Mouse (Mus musculus): Measurements from ENCODE around the gene Elf3.

DNA sequence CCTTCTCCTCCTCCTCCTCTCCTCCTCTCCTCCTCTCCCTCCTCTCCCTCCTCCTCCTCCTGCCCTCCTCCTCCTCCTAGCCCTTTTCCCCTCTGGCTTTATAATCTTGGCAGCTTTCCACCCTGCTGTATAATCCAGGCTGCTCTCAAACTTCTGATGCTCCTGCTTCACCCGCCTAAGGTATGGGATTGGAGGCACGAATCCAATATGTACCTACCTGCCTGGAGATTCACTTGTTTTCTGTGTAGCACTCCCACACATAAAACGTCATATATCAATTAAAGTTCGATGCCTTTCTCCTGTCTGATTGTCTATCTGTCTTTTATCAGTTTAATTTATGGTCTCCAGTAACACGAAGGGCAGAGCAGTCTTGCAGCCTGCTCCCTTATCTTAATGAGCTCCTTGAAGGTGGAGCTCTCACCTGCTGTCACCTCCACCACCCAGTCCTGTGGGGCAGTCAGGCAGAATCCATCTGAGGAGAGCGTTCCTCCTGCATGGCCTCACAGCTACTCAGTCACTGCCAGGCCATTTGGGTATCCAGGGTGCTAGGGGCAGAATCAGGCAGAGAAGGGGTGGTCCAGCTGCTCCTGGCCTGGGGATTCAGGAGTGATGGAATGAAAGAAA lies 33.3 kb downstream of the Elf3 start:
- TF ChIP-seq MXI1 (IDR thresholded peaks at IDR 0.05; ENCODE audit: low read depth, low read length): no peak
- no peak for TF ChIP-seq POLR2A (IDR thresholded peaks at IDR 0.05; ENCODE audit: low read depth, low read length)
- no peak for TF ChIP-seq HCFC1 (IDR thresholded peaks at IDR 0.05; ENCODE audit: low read depth, low read length)
- no peak for TF ChIP-seq CTCF (conservative IDR thresholded peaks at IDR 0.05 in 1 of 2, IDR thresholded peaks at IDR 0.05 in 1 of 2; ENCODE audit: low read depth in 2 of 2, low read length in 2 of 2)
- no peak for TF ChIP-seq GABPA (IDR thresholded peaks at IDR 0.05; ENCODE audit: insufficient replicate concordance, low read depth, low read length)
- no peak for TF ChIP-seq ZC3H11A (IDR thresholded peaks at IDR 0.05; ENCODE audit: low read depth, low read length)
- TF ChIP-seq USF2 (conservative IDR thresholded peaks at IDR 0.05; ENCODE audit: low read depth, low read length): no peak
- no peak for TF ChIP-seq NELFE (IDR thresholded peaks at IDR 0.05; ENCODE audit: low read depth, low read length)
- TF ChIP-seq MYC (IDR thresholded peaks at IDR 0.05; ENCODE audit: low read depth, low read length): no peak
- no peak for TF ChIP-seq SMC3 (IDR thresholded peaks at IDR 0.05; ENCODE audit: low read depth, low read length)
- no peak for TF ChIP-seq BHLHE40 (IDR thresholded peaks at IDR 0.05; ENCODE audit: low read depth, low read length)
- no peak for TF ChIP-seq UBTF (IDR thresholded peaks at IDR 0.05; ENCODE audit: low read depth, low read length)

All from CH12.LX (cell line).